Mouse (Mus musculus): ENCODE data around the gene Ncbp3. TPM values are rescaled to one million over a fixed set of nuclear protein-coding genes. Genes with fewer than 3 reads are reported as not detected.

Gene Ncbp3
- polyA plus RNA-seq, 1 experiment from 2014 or later = 12.7 TPM

GRCm38 (mm10) chr11:73132999-73133398 lies 85.4 kb downstream of the Ncbp3 start:
- 99% methylated on average over 6 of the region's 6 CpGs for WGBS
- Histone ChIP-seq H3K36me3 (replicated peaks) (no peaks in the 10 kb centered on the region), H3K27me3 (replicated peaks) (no peaks in the 10 kb centered on the region), H3K27ac (no peak overlapping the region), H3K4me2 (no peak overlapping the region), H3K9me3 (no peaks in the 10 kb centered on the region), H3K9ac (no peak overlapping the region), H3K4me1 (peaks cover 8% of the 10 kb centered on the region; the same call in 1 of the 2 replicates), H3K4me3 (no peak overlapping the region)
- no peak for ATAC-seq (replicated peaks)

- Histone ChIP-seq H3K4me1 (peaks cover 8% of the 10 kb centered on the region; the same call in 1 of the 2 replicates), H3K4me3 (no peak overlapping the region), H3K9ac (no peak overlapping the region), H3K27ac (no peak overlapping the region), H3K4me2 (no peak overlapping the region), H3K36me3 (replicated peaks) (no peaks in the 10 kb centered on the region), H3K27me3 (replicated peaks) (no peaks in the 10 kb centered on the region), H3K9me3 (no peaks in the 10 kb centered on the region)
- no peak for ATAC-seq (replicated peaks)
- WGBS = 92% methylated on average over 5 of the region's 5 CpGs
These were observed 86.6 kb downstream of the Ncbp3 start for GRCm38 (mm10) chr11:73134222-73134621.

- Histone ChIP-seq H3K4me1 (peaks cover 8% of the 10 kb centered on the region; the same call in 1 of the 2 replicates), H3K9me3 (no peaks in the 10 kb centered on the region), H3K36me3 (replicated peaks) (no peaks in the 10 kb centered on the region), H3K27ac (no peak overlapping the region), H3K4me3 (no peak overlapping the region), H3K9ac (no peak overlapping the region; the same call in 1 of the 2 replicates), H3K27me3 (replicated peaks) (no peaks in the 10 kb centered on the region), H3K4me2 (0 out of 2 replicates have a peak overlapping the region, but pooled peaks have one; percentile 80)
- 91% methylated on average over 6 of the region's 6 CpGs for WGBS
- no peak for ATAC-seq (replicated peaks)
These were observed 89.0 kb downstream of the Ncbp3 start for GRCm38 (mm10) chr11:73136587-73136986.

- no peak for ATAC-seq (replicated peaks)
- Histone ChIP-seq H3K4me1 (peaks cover 8% of the 10 kb centered on the region; the same call in 1 of the 2 replicates), H3K9ac (no peak overlapping the region), H3K4me2 (peak overlapping the region; percentile 80), H3K9me3 (no peaks in the 10 kb centered on the region), H3K27ac (no peak overlapping the region), H3K4me3 (peak overlapping the region; percentile 69), H3K27me3 (replicated peaks) (no peaks in the 10 kb centered on the region), H3K36me3 (replicated peaks) (no peaks in the 10 kb centered on the region)
- 44% methylated on average over 11 of the region's 11 CpGs for WGBS
These were observed 89.5 kb downstream of the Ncbp3 start for GRCm38 (mm10) chr11:73137116-73137515.

- Histone ChIP-seq H3K9ac (peak within 1 kb of the TSS; percentile 51), H3K36me3 (replicated peaks) (no peaks in the 10 kb centered on the region), H3K27me3 (replicated peaks) (no peaks in the 10 kb centered on the region), H3K27ac (no peak within 1 kb of the TSS), H3K4me2 (peak within 1 kb of the TSS; percentile 80), H3K4me1 (peaks cover 8% of the 10 kb centered on the region; the same call in 1 of the 2 replicates), H3K4me3 (peak within 1 kb of the TSS; percentile 69), H3K9me3 (no peaks in the 10 kb centered on the region)
- peak; percentile 97 for ATAC-seq (replicated peaks)
- WGBS = under 1% methylated on average over 84 of the region's 84 CpGs
These were observed 90.3 kb downstream of the Ncbp3 start, which contains the start of gene Haspin for GRCm38 (mm10) chr11:73137591-73138501. TSS of gene Haspin (minus strand) at chr11:73138294.

Other genes with a start within 250 kb of the Ncbp3 start
- 1.0 and 1.1 TPM in 2 replicates for gene Atp2a3, start 86.6 kb upstream of the Ncbp3 start, polyA plus RNA-seq (2015; fragmentation: Nextera tagmentation; extraction: Ambion mirVana)
- 0.33 and 0.45 TPM in 2 replicates for gene P2rx1, start 48.7 kb upstream of the Ncbp3 start, polyA plus RNA-seq (2015; fragmentation: Nextera tagmentation; extraction: Ambion mirVana)
- gene Camkk1, start 28.8 kb upstream of the Ncbp3 start, polyA plus RNA-seq (2015; fragmentation: Nextera tagmentation; extraction: Ambion mirVana) = 29.8 and 30.6 TPM in 2 replicates
- gene Itgae, start 42.8 kb downstream of the Ncbp3 start, polyA plus RNA-seq (2015; fragmentation: Nextera tagmentation; extraction: Ambion mirVana) = 0.15 and 0.27 TPM in 2 replicates
- gene Haspin, start 90.5 kb downstream of the Ncbp3 start, polyA plus RNA-seq (2015; fragmentation: Nextera tagmentation; extraction: Ambion mirVana) = 2.2 and 2.6 TPM in 2 replicates
- gene P2rx5, start 112.6 kb downstream of the Ncbp3 start, polyA plus RNA-seq (2015; fragmentation: Nextera tagmentation; extraction: Ambion mirVana) = 0.36 and 0.40 TPM in 2 replicates
- gene Emc6, start 129.3 kb downstream of the Ncbp3 start, polyA plus RNA-seq (2015; fragmentation: Nextera tagmentation; extraction: Ambion mirVana) = 116 TPM in 2 replicates
- gene Tax1bp3, start 129.3 kb downstream of the Ncbp3 start, polyA plus RNA-seq (2015; fragmentation: Nextera tagmentation; extraction: Ambion mirVana) = 156 and 161 TPM in 2 replicates
- 19.9 and 20.8 TPM in 2 replicates for gene Ctns, start 151.3 kb downstream of the Ncbp3 start, polyA plus RNA-seq (2015; fragmentation: Nextera tagmentation; extraction: Ambion mirVana)
- 1.8 and 2.2 TPM in 2 replicates for gene Shpk, start 151.7 kb downstream of the Ncbp3 start, polyA plus RNA-seq (2015; fragmentation: Nextera tagmentation; extraction: Ambion mirVana)
- 0.14 and 0.21 TPM in 2 replicates for gene Trpv1, start 186.5 kb downstream of the Ncbp3 start, polyA plus RNA-seq (2015; fragmentation: Nextera tagmentation; extraction: Ambion mirVana)
- gene Trpv3, start 219.6 kb downstream of the Ncbp3 start, polyA plus RNA-seq (2015; fragmentation: Nextera tagmentation; extraction: Ambion mirVana) = 0.14 and 0.22 TPM in 2 replicates

Data from midbrain, embryonic 15.5 days (tissue).